Mouse (Mus musculus): ENCODE measurements at regions not wholly inside any gene's neighbourhood (a gene's known extent, or its start where the extent isn't known, plus 50 kb on each side); places are given as distances from the start of the nearest gene placed in this dataset.

- TF ChIP-seq CTCF (IDR thresholded peaks at IDR 0.05; ENCODE audit: low read depth, low read length) (no peak), POLR2A (IDR thresholded peaks at IDR 0.05; ENCODE audit: extremely low read depth, insufficient read depth, low read length) (no peak)
- Histone ChIP-seq H3K4me3 (ENCODE audit: insufficient read depth, low read depth, low read length) (no peak overlapping the region), H3K27ac (replicated peaks; ENCODE audit: insufficient read depth, low read depth, low read length) (no peak overlapping the region)
Observed at GRCm38 (mm10) chr1:112947551-112948310, 1083.0 kb upstream of the Dsel start.

More at GRCm38 (mm10) chr1:112947551-112948310, 1083.0 kb upstream of the Dsel start:
- Histone ChIP-seq H3K36me3 (ENCODE audit: control insufficient read depth, insufficient read depth, low read length) (no peaks in the 10 kb centered on the region), H3K79me2 (ENCODE audit: control insufficient read depth, insufficient read depth, low read length) (no peaks in the 10 kb centered on the region), H3K27me3 (ENCODE audit: control insufficient read depth, insufficient read depth, low read length) (no peaks in the 10 kb centered on the region), H3K4me1 (ENCODE audit: control insufficient read depth, insufficient read depth, low read length) (no peaks in the 10 kb centered on the region; the same call in 1 of the 2 replicates), H3K9ac (ENCODE audit: low read depth, low read length) (no peak overlapping the region)
- peak; percentile 89 for DNase-seq (ENCODE audit: extremely low read depth, low read depth, low spot score)
- 42% methylated on average over 5 of the region's 5 CpGs for WGBS
